Mouse (Mus musculus) thymus, adult 2 months (tissue): ENCODE results near the gene Wdr66. TPM values are rescaled to one million over a fixed set of nuclear protein-coding genes. Genes with fewer than 3 reads are reported as not detected.

Experiments
- DNase-seq: peaks from one replicate; pipeline ENCODE4 v3.0.0; 2021
- H3K27ac ChIP-seq: fragments of 200-500 bp; 2 replicates; pipeline ENCODE4 v1.5.1; 2012; ENCODE audit warnings: low read length, control low read depth; ENCODE audit not compliant: control insufficient read depth, insufficient read depth
- H3K27me3 ChIP-seq: fragments of 200-500 bp; 2 replicates; pipeline ENCODE4 v1.6.1; 2012; ENCODE audit warnings: mild to moderate bottlenecking, low read length, moderate library complexity, mixed read lengths; ENCODE audit not compliant: control insufficient read depth, insufficient read depth
- H3K36me3 ChIP-seq: fragments of 200-500 bp; 2 replicates; pipeline ENCODE4 v1.6.1; 2012; ENCODE audit warnings: mild to moderate bottlenecking, low read length, moderate library complexity; ENCODE audit not compliant: control insufficient read depth, insufficient read depth
- H3K4me1 ChIP-seq: fragments of 200-500 bp; replicated peaks from 2 replicates; pipeline ENCODE4 v1.6.1; 2012; ENCODE audit warnings: low read length; ENCODE audit not compliant: control insufficient read depth, insufficient read depth
- H3K4me3 ChIP-seq: fragments of 200-500 bp; 2 replicates; pipeline ENCODE4 v1.5.1; 2012; ENCODE audit warnings: mild to moderate bottlenecking, low read length, control low read depth, moderate library complexity; ENCODE audit not compliant: control insufficient read depth, insufficient read depth
- CTCF ChIP-seq: fragments of 200-500 bp; IDR thresholded peaks from 2 replicates; pipeline ENCODE4 v1.5.1; 2012; ENCODE audit warnings: mild to moderate bottlenecking, control low read depth, low read length, moderate library complexity, borderline replicate concordance; ENCODE audit not compliant: control insufficient read depth, poor library complexity, insufficient read depth; ENCODE audit errors: extremely low read depth
- POLR2A ChIP-seq: fragments of 200-500 bp; IDR thresholded peaks from 2 replicates; pipeline ENCODE4 v1.6.1; 2012; ENCODE audit warnings: mild to moderate bottlenecking, low read length, control low read depth, moderate library complexity; ENCODE audit not compliant: control insufficient read depth, poor library complexity, insufficient read depth; ENCODE audit errors: extremely low read depth
- WGBS: fragments of 180-500 bp; shearing (Covaris S2); methylation state at CpG from one replicate; pipeline ENCODE4 v1.1.7; 2018; 5-methylcytosine and 5-hydroxymethylcytosine counted together
- polyA plus RNA-seq: library from polyadenylated mRNA; depleted of rRNA; stranded (reverse); fragments of >200 nt; gene quantifications from 2 replicates; pipeline ENCODE4 v1.2.3, GENCODE M21; 2012

The Wdr66 gene
- polyA plus RNA-seq, 1 experiment, result 2.4 TPM

- no peaks in the 10 kb centered on the region for H3K27me3 ChIP-seq
- peak; percentile 46; the same call in 1 of the 2 replicates for TF ChIP-seq POLR2A
- 0 out of 2 replicates have a peak, but pooled peaks have one; percentile 31 for TF ChIP-seq CTCF
- peak; percentile 93 for DNase-seq
- no peak overlapping the region for H3K27ac ChIP-seq
- peak overlapping the region; percentile 90 for H3K4me3 ChIP-seq
- no peaks in the 10 kb centered on the region for H3K36me3 ChIP-seq
- H3K4me1 ChIP-seq, result 0 out of 2 replicates have a peak, but pooled peaks cover 6% of the 10 kb centered on the region
- WGBS, result 3% methylated on average over 42 of the region's 42 CpGs
Observed at GRCm38 (mm10) chr5:123227762-123228523, 24.0 kb upstream of the Wdr66 start.

- H3K36me3 ChIP-seq, result no peaks in the 10 kb centered on the region
- H3K4me3 ChIP-seq, result peak overlapping the region; percentile 90
- H3K27me3 ChIP-seq, result no peaks in the 10 kb centered on the region
- no peak for DNase-seq
- 9% methylated on average over 15 of the region's 15 CpGs for WGBS
- no peak overlapping the region for H3K27ac ChIP-seq
- TF ChIP-seq CTCF, result no peak
- TF ChIP-seq POLR2A, result no peak
- 0 out of 2 replicates have a peak, but pooled peaks cover 6% of the 10 kb centered on the region for H3K4me1 ChIP-seq
Observed at GRCm38 (mm10) chr5:123228524-123228922, 23.4 kb upstream of the Wdr66 start.

- TF ChIP-seq CTCF (no peak), POLR2A (no peak)
- Histone ChIP-seq H3K36me3 (no peaks in the 10 kb centered on the region), H3K27me3 (no peaks in the 10 kb centered on the region), H3K4me3 (no peak overlapping the region), H3K4me1 (0 out of 2 replicates have a peak, but pooled peaks cover 6% of the 10 kb centered on the region), H3K27ac (no peak overlapping the region)
- WGBS, result 96% methylated on average over 6 of the region's 6 CpGs
- no peak for DNase-seq
Observed at GRCm38 (mm10) chr5:123229296-123229695, 22.6 kb upstream of the Wdr66 start.

- TF ChIP-seq CTCF (no peak), POLR2A (no peak)
- Histone ChIP-seq H3K27me3 (no peaks in the 10 kb centered on the region; the same call in 1 of the 2 replicates), H3K4me3 (no peak overlapping the region), H3K36me3 (no peaks in the 10 kb centered on the region), H3K27ac (no peak overlapping the region), H3K4me1 (peaks cover 17% of the 10 kb centered on the region)
- WGBS, result 92% methylated on average over 2 of the region's 2 CpGs
- DNase-seq, result no peak
Observed at GRCm38 (mm10) chr5:123232180-123232579, 19.7 kb upstream of the Wdr66 start.

- peak; percentile 92 for DNase-seq
- TF ChIP-seq POLR2A, result no peak
- peak; percentile 85; the same call in 1 of the 2 replicates for TF ChIP-seq CTCF
- Histone ChIP-seq H3K27ac (peak overlapping the region; percentile 39; the same call in 1 of the 2 replicates), H3K4me3 (no peak overlapping the region), H3K4me1 (peaks cover 14% of the 10 kb centered on the region), H3K27me3 (no peaks in the 10 kb centered on the region; the same call in 1 of the 2 replicates), H3K36me3 (peaks cover 13% of the 10 kb centered on the region)
- 13% methylated on average over 2 of the region's 2 CpGs for WGBS
Observed at GRCm38 (mm10) chr5:123235731-123236130, 16.2 kb upstream of the Wdr66 start.

- no peak for DNase-seq
- TF ChIP-seq CTCF, result no peak
- no peak for TF ChIP-seq POLR2A
- WGBS, result 82% methylated on average over 9 of the region's 9 CpGs
- peaks cover 14% of the 10 kb centered on the region for H3K4me1 ChIP-seq
- no peak overlapping the region for H3K4me3 ChIP-seq
- H3K36me3 ChIP-seq, result peaks cover 17% of the 10 kb centered on the region
- no peaks in the 10 kb centered on the region; the same call in 1 of the 2 replicates for H3K27me3 ChIP-seq
- no peak overlapping the region for H3K27ac ChIP-seq
Observed at GRCm38 (mm10) chr5:123236426-123236825, 15.5 kb upstream of the Wdr66 start.
